ENCODE assay signal across 19 mouse cellular contexts in genomic region chr7:112125625-112126260, GRCm38 (mm10). TPM values are rescaled to one million over a fixed set of nuclear protein-coding genes. Genes with fewer than 3 reads are reported as not detected.
A peak's percentile ranks its signal among the peaks of the same experiment; 100 is the strongest.
DNase-seq lines count a peak whose midpoint lies in the region; ATAC-seq lines count a peak whose summit lies in the region.
"Had no signal": no experiment of that assay in that cellular context is flagged by ENCODE, and none has a peak within 500 bp of the region (broad histone marks: within the 10 kb centered on the region; RNA-seq: fewer than 3 reads in every experiment).

No protein-coding gene starts in this region.

- 51% methylated on average over 7 of the region's 7 CpGs for WGBS in heart, embryonic 14.5 days

- no peak for ATAC-seq in heart, embryonic 14.5 days (ENCODE audit: insufficient number of reproducible peaks, insufficient read depth, low FRiP score, low read depth)
- ATAC-seq: forebrain, postnatal 0 days had no signal

- intact Hi-C loops in heart, postnatal 14 days (cut with DNase I), result no loop called here

- no peak overlapping the region for H3K4me3 ChIP-seq in heart, embryonic 14.5 days (ENCODE audit: control insufficient read depth in 1 of 2, insufficient read depth in 1 of 2, low read depth in 1 of 2, low read length in 2 of 2)
- H3K4me3 ChIP-seq: embryonic facial prominence, embryonic 10.5 days; erythroblast, embryonic 14.5 days; hindbrain, embryonic 10.5 days; myocyte had no signal

- peaks cover 61 to 64% of the 10 kb centered on the region in 2 experiments for H3K4me1 ChIP-seq in heart, embryonic 14.5 days (ENCODE audit: control insufficient read depth in 2 of 2, insufficient read depth in 2 of 2, low read length in 2 of 2)

- H3K9ac ChIP-seq in heart, embryonic 14.5 days (ENCODE audit: low read length), result no peak overlapping the region
- H3K9ac ChIP-seq: forebrain, postnatal 0 days had no signal

- H3K9me3 ChIP-seq in heart, embryonic 14.5 days (ENCODE audit: control insufficient read depth, low read length), result no peaks in the 10 kb centered on the region
- H3K9me3 ChIP-seq: embryonic facial prominence, embryonic 10.5 days; hindbrain, embryonic 10.5 days had no signal

- no peak overlapping the region for H3K4me2 ChIP-seq in heart, embryonic 14.5 days (ENCODE audit: low read length)
- H3K4me2 ChIP-seq: midbrain, embryonic 11.5 days had no signal

- no peaks in the 10 kb centered on the region for H3K27me3 ChIP-seq in heart, embryonic 14.5 days (ENCODE audit: control insufficient read depth, insufficient read depth, low read length)

- peaks cover under 1% of the 10 kb centered on the region; the same call in 1 of the 2 replicates for H3K36me3 ChIP-seq in heart, embryonic 14.5 days (ENCODE audit: control insufficient read depth, insufficient read depth, low read length)
- H3K36me3 ChIP-seq: embryonic facial prominence, embryonic 10.5 days; hindbrain, embryonic 10.5 days had no signal

- peak overlapping the region; percentile 81 to 87 for H3K27ac ChIP-seq in heart, embryonic 14.5 days (replicated peaks in 1 of 2; ENCODE audit: control insufficient read depth in 1 of 2, insufficient read depth in 1 of 2, low read depth in 2 of 2, low read length in 2 of 2)
- H3K27ac ChIP-seq: embryonic facial prominence, embryonic 10.5 days; hindbrain, embryonic 10.5 days had no signal

- peak; percentile 54 to 56 for DNase-seq in cerebellum, adult 18-20 months
- no peak for DNase-seq in cerebellum, adult 11 months
- DNase-seq in heart, postnatal 14 days, result no peak
- peak; percentile 48 to 64 for DNase-seq in cerebellum, postnatal 25 days
- no peak for DNase-seq in urinary bladder, postnatal 4 days (ENCODE audit: low spot score in 2 of 2)
- DNase-seq in urinary bladder, postnatal 25 days (ENCODE audit: low spot score), result no peak
- DNase-seq: B cell, adult 2 months; forebrain, postnatal 0 days; kidney, adult 9 months; kidney, postnatal 4 days; lung, adult 18-20 months; lung, postnatal 4 days; thymus, postnatal 14 days had no signal

RNA-seq across cellular contexts. Expression of gene Dkk3, which starts 33.1 kb away (rescaled TPM):
- polyA plus RNA-seq in heart, embryonic 14.5 days (2014; fragmentation: Nextera tagmentation; extraction: Ambion mirVana), result 65.4 and 86.3 TPM in 2 replicates
- 10 to 100 TPM; 21.3 to 48.5 TPM for total RNA-seq in heart, postnatal 14 days (2021)
- polyA plus RNA-seq: erythroblast, embryonic 14.5 days had no signal

Comparison
In these comparisons a context has a peak if more than half of its experiments do, and no peak if none do; other contexts are left out.
1. DNase-seq: peak in cerebellum, adult 18-20 months (2 of 2) and cerebellum, postnatal 25 days (2 of 2); none in cerebellum, adult 11 months (single experiment), heart, postnatal 14 days (0 of 2), urinary bladder, postnatal 4 days (0 of 2) and urinary bladder, postnatal 25 days (single experiment).